Mouse (Mus musculus): ENCODE measurements at regions not wholly inside any gene's neighbourhood (a gene's known extent, or its start where the extent isn't known, plus 50 kb on each side); places are given as distances from the start of the nearest gene placed in this dataset.

- TF ChIP-seq USF1 (IDR thresholded peaks at IDR 0.05; ENCODE audit: low read depth) (no peak), TCF3 (IDR thresholded peaks at IDR 0.05; ENCODE audit: insufficient read length, low read depth) (no peak), POLR2A (IDR thresholded peaks at IDR 0.05; ENCODE audit: insufficient read length, low read depth) (no peak), MAX (IDR thresholded peaks at IDR 0.05; ENCODE audit: low read depth) (no peak), SRF (IDR thresholded peaks at IDR 0.05; ENCODE audit: control insufficient read depth, insufficient read length, low read depth) (no peak), POLR2AphosphoS2 (IDR thresholded peaks at IDR 0.05; ENCODE audit: insufficient read length, low read depth) (no peak)
These were observed 127.5 kb upstream of the Tmtc1 start for GRCm38 (mm10) chr6:148571651-148572050.
